8 mouse cellular contexts compared by ENCODE assay signal in the genomic region with DNA sequence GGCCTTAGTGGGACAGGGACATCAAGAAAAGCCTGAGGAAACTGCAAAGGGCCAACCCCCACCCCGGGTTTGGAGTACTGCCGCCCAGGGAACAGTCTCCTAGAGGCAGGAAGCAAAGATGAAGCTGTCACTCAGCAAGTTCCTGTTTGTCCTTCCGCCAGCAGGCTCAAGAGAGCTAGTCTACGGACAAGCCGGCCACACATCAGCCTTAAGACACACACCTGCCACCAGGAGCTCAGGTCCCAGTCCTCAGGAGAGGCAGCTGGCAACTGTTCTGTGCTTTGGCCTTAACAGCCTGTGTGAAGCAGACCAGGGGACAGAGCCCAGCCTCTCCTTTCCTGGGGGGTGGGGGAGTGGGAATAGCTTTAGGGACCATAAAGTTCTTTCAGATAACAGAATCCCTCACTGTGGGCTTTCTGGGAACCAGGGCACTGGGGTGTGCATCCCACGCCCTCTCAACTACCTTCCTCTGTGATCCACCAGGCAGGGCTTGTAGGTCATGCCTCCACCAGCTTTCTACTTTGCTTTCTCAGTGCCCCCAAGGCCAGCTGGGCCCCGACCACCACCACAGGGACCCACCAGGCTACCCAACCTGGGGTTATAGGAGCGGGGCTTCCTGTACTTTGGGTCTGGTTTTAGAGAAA.
A peak's percentile ranks its signal among the peaks of the same experiment; 100 is the strongest.
DNase-seq lines count a peak whose midpoint lies in the region; ATAC-seq and TF ChIP-seq lines count a peak whose summit lies in the region.

No protein-coding gene starts in this region.

- no peak overlapping the region for H3K4me3 ChIP-seq in cortical plate, adult 2 months (ENCODE audit: insufficient read depth, low read length)
- no peak overlapping the region for H3K4me3 ChIP-seq in heart, embryonic 16.5 days (ENCODE audit: low read length)

- H3K36me3 ChIP-seq in heart, embryonic 16.5 days (ENCODE audit: control insufficient read depth, insufficient read depth): peaks cover 4% of the 10 kb centered on the region

- H3K4me2 ChIP-seq in heart, embryonic 16.5 days (ENCODE audit: low read depth, low read length): peak overlapping the region; percentile 38

- H3K9ac ChIP-seq in heart, embryonic 16.5 days (ENCODE audit: low read length): peak overlapping the region; percentile 73

- WGBS in heart, embryonic 16.5 days: 35% methylated on average over 8 of the region's 8 CpGs

- TF ChIP-seq POLR2A in cortical plate, adult 2 months (IDR thresholded peaks at IDR 0.05; ENCODE audit: extremely low read depth, insufficient read depth, low read length): no peak

- DNase-seq in cerebellum, adult 11-12 months: peak; percentile 58
- DNase-seq in cerebellum, adult 9-11 months: no peak
- DNase-seq in kidney, postnatal 14 days: peak; percentile 80
- peak; percentile 67 to 77 for DNase-seq in lung, postnatal 4 days
- DNase-seq in left cerebral cortex, adult 18-20 months (ENCODE audit: low spot score in 2 of 2): no peak
- DNase-seq in urinary bladder, adult 18-20 months (ENCODE audit: low spot score in 2 of 2): no peak

- H3K27me3 ChIP-seq in heart, embryonic 16.5 days (ENCODE audit: control insufficient read depth, insufficient read depth, low read length): no peaks in the 10 kb centered on the region

- H3K27ac ChIP-seq in cortical plate, adult 2 months (ENCODE audit: insufficient read depth, low read length): peak overlapping the region; percentile 55
- H3K27ac ChIP-seq in heart, embryonic 16.5 days (ENCODE audit: low read length): peak overlapping the region; percentile 100

- peaks cover 12% of the 10 kb centered on the region for H3K4me1 ChIP-seq in cortical plate, adult 2 months (ENCODE audit: control insufficient read depth, insufficient read depth, low read length)
- H3K4me1 ChIP-seq in heart, embryonic 16.5 days (ENCODE audit: control insufficient read depth, insufficient read depth, low read length): peaks cover 47% of the 10 kb centered on the region

- ATAC-seq in heart, embryonic 16.5 days (replicated peaks; ENCODE audit: extremely low read depth, insufficient read depth, low FRiP score): no peak

- no peaks in the 10 kb centered on the region for H3K9me3 ChIP-seq in heart, embryonic 16.5 days (replicated peaks; ENCODE audit: control insufficient read depth, low read length)

- no peak for TF ChIP-seq CTCF in cortical plate, adult 2 months (IDR thresholded peaks at IDR 0.05; ENCODE audit: extremely low read depth, insufficient read depth, low read length)

Comparison
In these comparisons a context has a peak if more than half of its experiments do, and no peak if none do; other contexts are left out.
1. DNase-seq: peak in cerebellum, adult 11-12 months (single experiment), kidney, postnatal 14 days (single experiment) and lung, postnatal 4 days (2 of 2); none in cerebellum, adult 9-11 months (single experiment), left cerebral cortex, adult 18-20 months (0 of 2) and urinary bladder, adult 18-20 months (0 of 2).